Mouse (Mus musculus) right cerebral cortex, adult 2 months (tissue): Measurements from ENCODE around the gene Prss3.
"Not testable (repeated sequence)": the region's sequence is repeated elsewhere in the genome, so short reads cannot be mapped to it uniquely, and the experiment has no call there.

ENCODE experiments used
- DNase-seq, 2 experiments: peaks; one replicate each; pipeline ENCODE4 v3.0.0; 2021 to 2022; ENCODE audit warnings: low spot score in 2 of 2

Gene Prss3

GRCm38 (mm10) chr6:41377578-41377977 is at the start of gene Prss3:
Gene Prss3, minus strand, starts transcription at chr6:41377678.
- DNase-seq, result not testable (repeated sequence)

GRCm38 (mm10) chr6:41392056-41392455 is 14.6 kb upstream of the Prss3 start, which contains the start of gene Gm5771:
Gene Gm5771, plus strand, starts transcription at chr6:41392356.
- not testable (repeated sequence) for DNase-seq

- DNase-seq, result not testable (repeated sequence)
Measured at GRCm38 (mm10) chr6:41391640-41392039, 14.2 kb upstream of the Prss3 start.

- DNase-seq, result no peak
Measured at GRCm38 (mm10) chr6:41386781-41387180, 9.3 kb upstream of the Prss3 start.

- DNase-seq, result not testable (repeated sequence)
Measured at GRCm38 (mm10) chr6:41373772-41374171, 3.7 kb downstream of the Prss3 start.

- no peak for DNase-seq
Measured at GRCm38 (mm10) chr6:41353932-41354331, 23.5 kb downstream of the Prss3 start, which contains the start of gene Try10. Gene Try10, plus strand, starts transcription at chr6:41354105.
